ENCODE assay signal across 10 mouse cellular contexts in genomic region chr15:103133761-103134160, GRCm38 (mm10). TPM values are rescaled to one million over a fixed set of nuclear protein-coding genes. Genes with fewer than 3 reads are reported as not detected.
DNase-seq lines count a peak whose midpoint lies in the region; ATAC-seq and TF ChIP-seq lines count a peak whose summit lies in the region.
"Had no signal": no experiment of that assay in that cellular context is flagged by ENCODE, and none has a peak within 500 bp of the region (broad histone marks: within the 10 kb centered on the region; RNA-seq: fewer than 3 reads in every experiment).

No protein-coding gene starts in this region.

- no peaks in the 10 kb centered on the region for H3K9me3 ChIP-seq in heart, postnatal 0 days (replicated peaks; ENCODE audit: control insufficient read depth, low read length)
- no peaks in the 10 kb centered on the region; the same call in 1 of the 2 replicates for H3K9me3 ChIP-seq in hindbrain, embryonic 14.5 days (ENCODE audit: control insufficient read depth, low read length)
- H3K9me3 ChIP-seq in midbrain, postnatal 0 days (ENCODE audit: low read length) = no peaks in the 10 kb centered on the region

- TF ChIP-seq CTCF in heart, postnatal 0 days (IDR thresholded peaks at IDR 0.05; ENCODE audit: low read depth) = no peak
- no peak for TF ChIP-seq CTCF in midbrain, postnatal 0 days (IDR thresholded peaks at IDR 0.05)

- H3K4me1 ChIP-seq in heart, postnatal 0 days (ENCODE audit: control insufficient read depth, insufficient read depth) = peaks cover 20% of the 10 kb centered on the region
- peaks cover 42% of the 10 kb centered on the region for H3K4me1 ChIP-seq in hindbrain, embryonic 14.5 days (replicated peaks; ENCODE audit: control insufficient read depth, insufficient read depth, low read length)
- H3K4me1 ChIP-seq in midbrain, postnatal 0 days (ENCODE audit: insufficient read depth, low read length) = peaks cover 11% of the 10 kb centered on the region

- intact Hi-C loops in heart, postnatal 25 days (cut with DNase I) = loop anchor here (5.0 kb wide), 1 partner anchor 121 kb away; no protein-coding TSS in a partner anchor

- no peak overlapping the region for H3K27ac ChIP-seq in heart, postnatal 0 days (ENCODE audit: low read depth)
- peak overlapping the region; percentile 91 for H3K27ac ChIP-seq in hindbrain, embryonic 14.5 days
- no peak overlapping the region for H3K27ac ChIP-seq in midbrain, postnatal 0 days (ENCODE audit: low read depth, low read length)

- no peak for DNase-seq in heart, postnatal 0 days (ENCODE audit: low spot score)
- no peak for DNase-seq in heart, postnatal 25 days (ENCODE audit: low spot score)
- peak; percentile 78 for DNase-seq in ZHBTc4 (ENCODE audit: low read depth, low spot score)
- peak; percentile 48 for DNase-seq in hindbrain, embryonic 14.5 days (ENCODE audit: low spot score)
- peak; percentile 78 for DNase-seq in midbrain, postnatal 0 days (ENCODE audit: low spot score)
- DNase-seq in left cerebral cortex, adult 18-20 months (ENCODE audit: low spot score in 2 of 2) = no peak
- no peak for DNase-seq in lung, adult 18-20 months
- no peak for DNase-seq in layer of hippocampus, adult 9-10 months (ENCODE audit: low spot score)
- DNase-seq: lung, postnatal 36 days had no signal

- no peak overlapping the region for H3K4me2 ChIP-seq in heart, postnatal 0 days (ENCODE audit: low read depth, low read length)
- no peak overlapping the region for H3K4me2 ChIP-seq in hindbrain, embryonic 14.5 days (replicated peaks)
- H3K4me2 ChIP-seq in midbrain, postnatal 0 days (ENCODE audit: low read depth, low read length, poor library complexity, severe bottlenecking) = no peak overlapping the region

- H3K36me3 ChIP-seq in heart, postnatal 0 days (replicated peaks; ENCODE audit: control insufficient read depth, insufficient read depth, low read length) = no peaks in the 10 kb centered on the region
- no peaks in the 10 kb centered on the region for H3K36me3 ChIP-seq in hindbrain, embryonic 14.5 days (replicated peaks; ENCODE audit: control insufficient read depth, insufficient read depth)
- H3K36me3 ChIP-seq in midbrain, postnatal 0 days (ENCODE audit: insufficient read depth, low read length) = no peaks in the 10 kb centered on the region
- H3K36me3 ChIP-seq: G1E had no signal

- no peak for TF ChIP-seq EP300 in heart, postnatal 0 days (IDR thresholded peaks at IDR 0.05; ENCODE audit: low read depth)

- no peak overlapping the region for H3K9ac ChIP-seq in heart, postnatal 0 days (replicated peaks; ENCODE audit: low read depth, low read length)
- H3K9ac ChIP-seq in hindbrain, embryonic 14.5 days = no peak overlapping the region
- no peak overlapping the region for H3K9ac ChIP-seq in midbrain, postnatal 0 days (replicated peaks; ENCODE audit: low read length, poor library complexity, severe bottlenecking)

- peaks cover 20% of the 10 kb centered on the region for H3K27me3 ChIP-seq in heart, postnatal 0 days (ENCODE audit: control insufficient read depth, insufficient read depth, low read length)
- no peaks in the 10 kb centered on the region for H3K27me3 ChIP-seq in hindbrain, embryonic 14.5 days (ENCODE audit: control insufficient read depth, insufficient read depth, low read length)
- H3K27me3 ChIP-seq in midbrain, postnatal 0 days (ENCODE audit: insufficient read depth, low read length) = no peaks in the 10 kb centered on the region

- no peak overlapping the region for H3K4me3 ChIP-seq in heart, postnatal 0 days (ENCODE audit: low read depth, low read length)
- no peak overlapping the region for H3K4me3 ChIP-seq in hindbrain, embryonic 14.5 days (replicated peaks; ENCODE audit: low read length)
- H3K4me3 ChIP-seq in midbrain, postnatal 0 days (ENCODE audit: low read depth, low read length) = no peak overlapping the region

- ATAC-seq in heart, postnatal 0 days (ENCODE audit: insufficient read depth, low read depth) = peak; percentile 42
- ATAC-seq in hindbrain, embryonic 14.5 days (ENCODE audit: low FRiP score) = peak; percentile 78
- ATAC-seq in midbrain, postnatal 0 days (ENCODE audit: low FRiP score) = peak; percentile 49; the same call in 1 of the 2 replicates

- whole genome bisulfite sequencing in heart, postnatal 0 days = 29% methylated on average over 4 of the region's 4 CpGs
- whole genome bisulfite sequencing in hindbrain, embryonic 14.5 days = 6% methylated on average over 4 of the region's 4 CpGs
- 22% methylated on average over 4 of the region's 4 CpGs for WGBS in midbrain, postnatal 0 days

RNA-seq across cellular contexts. Expression of gene Smug1, which starts 33.1 kb away (rescaled TPM):
- total RNA-seq in heart, postnatal 0 days (2014; rRNA removed; ENCODE audit: low replicate concordance) = 15.7 and 18.2 TPM in 2 replicates
- 10.0 and 10.1 TPM in 2 replicates for polyA plus RNA-seq in heart, postnatal 0 days (2015; fragmentation: Nextera tagmentation; extraction: Ambion mirVana)
- total RNA-seq in heart, postnatal 25 days (2021) = 10 to 100 TPM; 12.2 to 14.1 TPM
- 37.6 and 40.8 TPM in 2 replicates for polyA plus RNA-seq in hindbrain, embryonic 14.5 days (2014; fragmentation: Nextera tagmentation; extraction: Ambion mirVana)
- 33.2 and 42.9 TPM in 2 replicates for total RNA-seq in midbrain, postnatal 0 days (2014; rRNA removed)
- 13.6 and 14.1 TPM in 2 replicates for polyA plus RNA-seq in midbrain, postnatal 0 days (2015; fragmentation: Nextera tagmentation; extraction: Ambion mirVana)
- 10 to 100 TPM; 21.8 to 22.6 TPM for total RNA-seq in left cerebral cortex, adult 18-20 months (2021)

Comparison
In these comparisons a context has a peak if more than half of its experiments do, and no peak if none do; other contexts are left out.
1. DNase-seq: peak in ZHBTc4 (single experiment), hindbrain, embryonic 14.5 days (single experiment) and midbrain, postnatal 0 days (single experiment); none in heart, postnatal 0 days (single experiment), heart, postnatal 25 days (single experiment), left cerebral cortex, adult 18-20 months (0 of 2), lung, adult 18-20 months (0 of 2) and layer of hippocampus, adult 9-10 months (single experiment).
2. Peak in every context shown above with its lines, with median percentiles within 50 percentile points of each other: ATAC-seq.